Mouse (Mus musculus) WW6 (cell line): ENCODE measurements at regions not wholly inside any gene's neighbourhood (a gene's known extent, or its start where the extent isn't known, plus 50 kb on each side); places are given as distances from the start of the nearest gene placed in this dataset.

ENCODE experiments used
- DNase-seq: peaks from one replicate; pipeline ENCODE4 v3.0.0-alpha.2; 2013; ENCODE audit warnings: low read depth, low spot score

DNA sequence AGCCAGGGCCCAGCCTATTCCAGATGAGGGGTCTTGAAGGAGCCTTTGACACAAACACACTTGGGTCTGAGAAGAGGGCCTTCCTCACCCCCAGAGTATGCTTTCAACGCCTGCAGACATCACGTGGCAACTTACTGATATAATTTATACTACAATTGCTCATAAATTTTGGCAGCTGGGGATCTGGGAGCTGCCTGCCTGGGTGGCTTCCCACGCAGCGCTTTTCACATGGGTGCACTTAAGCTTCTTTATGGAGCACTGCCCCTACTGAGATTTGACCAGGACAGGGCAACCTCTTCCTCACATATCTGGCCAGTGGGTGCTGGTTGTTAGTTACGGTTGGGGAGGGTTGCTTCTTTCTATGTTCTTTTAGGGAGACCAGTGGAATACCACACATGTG lies 61.6 kb downstream of the Spesp1 start:
- DNase-seq, result no peak

DNA sequence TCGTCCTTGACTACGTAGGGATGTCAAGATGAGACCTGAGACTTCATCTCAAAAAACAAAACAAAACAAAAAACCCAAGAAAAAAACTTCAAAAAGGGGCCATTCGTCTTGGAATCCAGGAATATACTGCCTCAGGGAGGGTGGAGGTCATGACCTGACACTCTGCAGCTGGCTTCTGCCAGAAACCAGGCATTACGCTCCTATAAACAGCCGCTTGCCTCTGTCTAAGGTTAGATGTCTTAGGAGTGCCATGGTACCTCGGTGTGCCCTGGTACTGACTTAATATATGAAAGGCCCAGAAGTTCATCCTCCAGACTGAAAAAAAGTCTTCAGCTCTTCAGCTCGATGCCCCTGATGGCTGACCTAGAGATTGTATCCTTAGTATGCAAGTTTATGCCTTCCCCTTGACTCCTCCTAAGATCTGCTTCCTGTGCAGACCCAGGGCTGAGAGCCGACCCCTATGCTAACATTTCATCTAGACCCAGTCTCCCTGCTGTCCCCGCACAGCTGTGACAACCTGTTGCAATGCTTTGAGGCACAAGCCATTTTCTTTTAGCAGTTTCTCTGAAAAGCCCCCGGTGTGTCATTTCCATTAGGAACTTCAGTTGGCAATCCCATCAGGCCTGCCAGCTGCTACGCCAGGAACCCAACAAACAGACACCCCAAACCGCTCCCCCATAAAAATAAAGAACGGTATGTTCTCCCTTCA lies 66.7 kb downstream of the Spesp1 start:
- no peak for DNase-seq

GRCm38 (mm10) chr9:62214546-62214945 lies 67.5 kb downstream of the Spesp1 start:
- no peak for DNase-seq

- no peak for DNase-seq
These were observed 69.4 kb downstream of the Spesp1 start for GRCm38 (mm10) chr9:62212615-62213014.

DNA sequence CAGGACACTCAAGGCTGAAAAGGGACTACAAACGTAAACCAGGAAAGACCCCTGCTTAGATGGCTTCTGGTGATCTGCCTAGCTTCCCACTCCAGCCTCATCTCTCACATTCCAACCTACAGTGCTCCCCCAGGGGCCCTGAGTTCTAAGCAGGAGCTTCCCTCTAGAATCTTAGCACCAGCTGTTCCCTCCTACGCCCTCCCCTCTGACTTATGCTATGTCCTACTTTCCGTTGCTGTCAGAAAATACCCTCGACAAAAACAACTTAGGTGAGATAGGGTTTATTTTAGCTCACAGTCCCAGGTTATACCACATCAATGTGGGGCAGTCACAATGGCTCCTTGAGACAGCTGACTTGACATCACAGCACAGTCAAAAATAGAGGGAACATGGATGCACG lies 71.2 kb downstream of the Spesp1 start:
- no peak for DNase-seq

GRCm38 (mm10) chr9:62208436-62208835 lies 73.6 kb downstream of the Spesp1 start:
- no peak for DNase-seq

DNA sequence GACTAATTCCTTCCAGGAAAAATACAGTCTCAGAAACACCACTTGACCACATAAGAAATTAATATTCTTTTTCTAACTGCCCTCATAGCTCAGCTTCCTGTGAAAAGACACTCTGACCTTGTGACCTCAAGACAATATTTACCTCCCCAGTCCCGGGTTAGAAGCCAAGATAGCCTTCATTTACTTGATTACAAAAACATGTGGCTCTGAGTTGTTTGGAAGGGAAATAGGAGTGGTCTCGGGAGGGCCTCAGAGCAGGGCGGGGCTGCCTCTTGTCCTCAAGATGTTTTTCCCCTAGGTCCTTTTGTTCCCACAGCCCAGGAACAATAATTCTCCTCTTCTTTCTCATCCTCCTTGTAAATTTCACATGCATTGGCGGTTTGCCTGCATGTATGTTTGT lies 76.7 kb downstream of the Spesp1 start:
- no peak for DNase-seq

DNA sequence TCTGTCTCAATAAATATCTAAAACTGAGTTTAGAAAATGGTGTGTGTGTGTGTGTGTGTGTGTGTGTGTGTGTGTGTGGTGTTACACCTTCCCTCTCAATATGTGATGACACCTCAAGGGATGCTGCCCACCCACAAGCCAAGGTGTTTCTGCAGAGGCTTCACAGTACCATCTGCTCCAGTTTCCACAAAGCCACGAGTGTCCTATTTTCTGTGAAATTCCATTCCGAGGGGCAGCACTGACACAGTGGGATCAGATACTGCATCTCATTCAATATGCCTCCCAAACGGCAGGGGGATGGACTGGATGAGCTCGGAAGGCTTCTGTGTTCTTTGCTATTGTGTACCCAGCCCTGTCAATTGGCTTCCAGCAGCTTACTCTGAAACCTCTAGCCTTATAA lies 78.5 kb downstream of the Spesp1 start:
- DNase-seq, result no peak

DNA sequence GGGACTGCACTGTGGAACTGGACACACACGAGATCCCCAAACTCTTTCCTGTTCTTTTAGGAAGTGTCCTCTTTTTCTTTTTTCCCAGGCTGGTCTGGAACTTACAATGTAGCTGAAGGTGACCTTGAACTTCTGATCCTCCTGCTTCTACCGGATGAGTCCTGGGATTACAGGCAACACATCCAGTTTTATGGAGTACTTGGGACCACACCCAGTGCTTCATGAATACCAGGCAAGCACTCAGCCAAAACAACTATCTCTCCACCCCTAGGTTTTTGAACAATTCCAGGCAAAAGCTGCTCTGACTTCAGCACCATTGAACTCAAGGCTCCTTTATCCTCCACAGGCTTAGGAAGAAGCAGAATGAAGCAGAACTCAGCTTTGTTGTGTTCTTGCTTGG lies 79.7 kb downstream of the Spesp1 start:
- DNase-seq, result peak; percentile 39

- DNase-seq, result no peak
These were observed 75.0 kb upstream of the Glce start for GRCm38 (mm10) chr9:62197486-62197885.

DNA sequence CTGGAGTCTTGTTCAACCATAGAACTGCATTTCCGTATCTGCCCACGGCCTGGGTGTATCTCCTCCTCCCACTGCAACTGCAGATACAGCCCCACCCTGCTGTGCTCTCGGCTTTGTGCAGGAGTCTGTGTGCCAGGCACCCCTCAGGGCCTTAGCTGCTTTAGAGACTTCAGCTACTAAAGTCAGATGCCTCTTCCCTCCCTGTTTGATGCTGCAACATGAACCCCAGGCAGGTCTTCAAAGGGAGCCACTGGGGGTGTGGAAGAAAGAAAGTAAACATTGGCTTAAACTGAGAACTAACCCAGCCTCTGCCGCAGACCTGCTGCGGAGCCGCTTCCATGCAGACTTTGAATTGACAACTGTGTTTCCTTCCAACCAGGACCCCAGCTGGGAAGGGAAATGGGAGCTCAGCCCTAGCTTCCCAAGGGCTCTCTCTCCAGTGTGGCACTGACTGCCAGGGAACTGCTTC lies 70.0 kb upstream of the Glce start:
- DNase-seq, result no peak

GRCm38 (mm10) chr9:62190474-62190873 lies 68.0 kb upstream of the Glce start:
- no peak for DNase-seq

GRCm38 (mm10) chr9:62188835-62189234 lies 66.4 kb upstream of the Glce start:
- DNase-seq, result no peak

GRCm38 (mm10) chr9:62188379-62188778 lies 65.9 kb upstream of the Glce start:
- no peak for DNase-seq

GRCm38 (mm10) chr9:62186886-62187285 lies 64.4 kb upstream of the Glce start:
- no peak for DNase-seq

DNA sequence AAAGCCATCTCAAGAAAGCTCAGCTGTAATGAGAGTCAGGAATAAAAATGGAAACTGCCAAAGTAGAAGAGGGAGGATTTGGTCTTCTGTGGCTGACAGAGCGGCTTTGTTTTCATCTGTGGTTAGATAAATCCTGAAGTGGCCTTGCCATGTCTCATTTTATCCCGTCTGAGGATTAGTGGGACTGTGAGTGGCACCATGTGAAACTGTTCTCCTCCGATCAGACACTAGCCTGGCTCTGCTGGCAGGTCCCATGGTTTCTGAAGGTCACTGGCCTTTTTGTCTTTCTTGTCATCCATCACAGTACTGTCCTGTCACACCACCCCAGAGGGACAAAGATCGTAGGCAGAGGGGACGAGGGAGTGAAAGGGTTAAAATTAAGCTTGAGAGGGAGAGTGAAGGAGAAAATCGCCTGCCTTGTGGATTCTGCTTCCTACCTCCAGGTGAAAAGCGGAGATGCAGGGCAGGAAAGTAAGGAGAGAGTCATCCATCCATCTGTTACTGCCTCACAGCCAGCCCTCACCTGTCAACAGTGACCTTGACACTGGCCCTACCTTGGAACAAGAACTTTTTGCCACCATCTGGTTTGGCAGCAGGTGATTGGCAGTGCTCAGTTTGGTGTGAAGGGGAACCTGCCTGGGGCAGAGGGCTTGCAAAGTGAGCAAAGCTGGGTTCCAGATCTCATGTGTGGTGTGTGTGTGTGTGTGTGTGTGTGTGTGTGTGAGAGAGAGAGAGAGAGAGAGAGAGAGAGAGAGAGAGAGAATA lies 63.2 kb upstream of the Glce start:
- no peak for DNase-seq

DNA sequence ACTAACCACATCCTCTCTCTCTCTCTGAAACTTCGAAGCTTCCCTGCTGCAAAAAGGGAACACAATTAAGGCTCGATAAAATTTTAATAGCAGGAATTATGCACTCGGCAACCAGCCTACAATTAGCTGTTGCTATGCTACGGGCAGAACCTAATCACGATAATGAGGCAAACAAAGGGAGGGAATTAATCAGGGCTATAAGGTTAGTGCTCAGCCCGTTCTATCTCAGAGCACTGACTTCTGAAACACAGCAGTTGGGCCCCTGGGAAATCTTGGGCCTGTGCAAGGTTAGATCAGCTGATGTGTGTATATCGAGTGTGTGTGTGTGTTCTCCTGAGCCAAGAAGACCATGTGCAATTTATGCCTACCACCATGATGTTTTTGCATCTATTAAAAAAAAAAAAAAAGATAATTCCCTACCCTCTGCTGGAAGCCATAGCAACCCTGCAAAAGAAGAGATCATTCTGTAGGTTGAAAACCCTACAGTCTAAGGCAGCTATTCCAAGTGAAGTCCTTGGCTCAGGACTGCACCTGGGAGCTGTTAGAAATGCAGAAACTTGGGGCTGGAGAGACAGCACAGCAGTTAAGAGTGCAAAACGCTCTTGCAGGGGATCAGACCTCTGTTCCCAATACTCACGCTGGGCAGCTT lies 58.9 kb upstream of the Glce start:
- no peak for DNase-seq

DNA sequence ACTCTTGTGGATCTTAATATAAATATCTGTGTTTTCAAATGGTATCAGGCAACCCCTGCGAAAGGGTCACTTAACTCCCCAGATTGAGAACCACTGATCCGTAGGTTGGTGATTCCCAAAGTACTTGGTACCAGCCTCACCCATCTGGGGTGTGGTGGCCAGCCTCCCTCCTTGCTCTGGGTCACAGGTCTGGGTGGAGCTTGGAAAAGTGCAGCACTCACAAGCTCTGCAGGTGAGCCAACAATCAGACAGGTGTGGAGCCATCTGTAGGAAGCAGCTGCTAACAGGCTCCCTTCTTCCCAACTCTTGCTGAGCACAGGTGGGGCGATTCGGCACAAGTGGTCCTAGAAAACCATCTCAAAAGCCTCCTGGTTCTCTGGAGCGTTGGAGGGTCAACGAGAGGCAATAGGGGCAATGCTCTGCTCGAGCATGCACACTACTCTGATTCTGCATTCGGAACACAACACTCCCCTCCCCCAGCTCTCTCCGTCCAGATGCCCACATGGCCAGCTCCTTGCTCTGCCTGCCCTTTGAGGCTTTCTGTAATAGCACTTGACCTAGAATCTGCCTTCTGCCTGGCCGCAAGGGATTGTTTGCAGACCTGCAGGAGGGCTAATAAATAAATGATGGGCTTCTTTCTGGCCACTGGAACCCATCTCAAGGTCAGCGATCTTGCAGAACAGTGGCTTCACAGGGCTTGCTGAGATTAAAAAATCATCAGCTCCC lies 58.2 kb upstream of the Glce start:
- no peak for DNase-seq

DNA sequence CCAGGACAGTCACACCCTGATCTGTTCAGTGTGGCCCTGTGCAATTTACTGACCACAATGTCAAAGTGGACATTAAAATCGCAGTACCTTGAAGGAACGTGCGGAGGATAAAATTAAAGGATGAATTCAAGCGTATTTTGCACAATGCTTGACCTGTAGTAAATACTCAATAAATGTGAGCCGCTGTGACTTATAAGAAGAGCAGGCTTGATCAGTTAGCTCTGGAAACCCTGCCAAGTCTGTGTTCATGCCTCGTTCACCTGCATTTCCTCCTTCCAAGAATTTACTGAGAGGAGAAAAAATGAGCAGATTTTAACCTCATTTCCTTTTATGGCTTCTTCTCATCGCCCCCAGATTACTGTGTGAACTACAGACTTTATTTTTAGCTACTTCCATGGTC lies 52.2 kb upstream of the Glce start:
- DNase-seq, result no peak
